Mouse (Mus musculus) 3T3-L1 (cell line): ENCODE measurements at regions not wholly inside any gene's neighbourhood (a gene's known extent, or its start where the extent isn't known, plus 50 kb on each side); places are given as distances from the start of the nearest gene placed in this dataset.
"Not testable (repeated sequence)": the region's sequence is repeated elsewhere in the genome, so short reads cannot be mapped to it uniquely, and the experiment has no call there.

Experiments
- DNase-seq: peaks from one replicate; pipeline ENCODE4 v3.0.0-alpha.2; 2015; ENCODE audit warnings: low read depth, low spot score

DNA sequence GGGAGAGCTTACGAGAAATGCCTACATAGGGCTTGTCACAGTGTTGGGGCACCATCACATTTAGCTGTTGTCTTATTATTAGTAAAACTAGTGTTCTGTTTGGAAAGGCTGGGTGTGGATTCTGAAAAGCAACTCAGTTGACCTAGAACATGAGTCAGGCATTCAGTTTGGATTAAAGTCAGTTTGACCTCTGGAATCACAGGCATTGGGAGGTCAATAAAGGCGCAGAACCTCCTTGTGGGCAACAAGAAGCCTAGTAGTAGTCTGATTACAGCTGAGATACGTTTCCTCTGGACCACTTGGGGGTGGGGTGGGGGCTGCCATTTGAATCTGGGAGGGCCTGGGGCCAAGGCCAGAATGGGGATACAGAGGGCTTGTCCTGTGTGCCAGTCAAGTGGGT lies 52.1 kb upstream of the Map3k1 start:
- no peak for DNase-seq

DNA sequence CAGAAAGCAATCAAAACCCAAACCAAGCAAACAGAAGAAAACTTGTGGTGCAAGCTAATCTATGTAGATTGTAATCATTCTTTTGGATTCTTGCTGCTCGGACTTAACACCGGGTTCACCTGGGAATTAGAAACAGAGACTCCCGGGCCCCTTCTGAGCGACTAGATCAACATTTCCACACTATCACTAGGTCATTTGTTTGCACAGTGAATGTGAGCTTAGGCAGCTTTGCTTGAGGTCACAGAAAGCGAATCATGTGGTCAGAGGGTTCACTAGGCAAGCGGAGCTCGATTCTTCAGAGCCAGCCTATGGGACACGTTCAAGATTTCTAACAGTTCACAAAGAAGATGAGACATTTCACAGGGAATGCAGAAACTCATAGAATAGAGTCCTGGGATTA lies 53.5 kb upstream of the Map3k1 start:
- DNase-seq, result no peak

DNA sequence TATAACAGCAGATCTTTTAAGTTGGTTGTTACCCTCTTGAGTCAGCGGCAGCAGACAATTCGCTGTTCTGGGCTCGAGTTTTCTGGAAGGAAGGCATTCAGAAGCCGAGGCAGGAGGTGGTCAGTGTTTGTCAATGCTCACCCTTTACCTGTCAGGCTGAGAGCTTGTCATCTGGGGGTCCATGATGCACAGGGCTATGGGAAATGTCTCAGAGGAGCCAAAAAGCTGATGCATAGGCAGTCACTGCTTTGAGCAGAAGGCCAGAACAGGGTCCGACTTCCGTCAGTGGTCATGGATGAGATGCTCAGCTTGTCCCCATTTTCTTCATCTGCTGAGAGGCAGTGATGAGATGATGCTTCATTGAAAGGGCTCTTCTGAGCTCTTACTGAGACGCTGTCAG lies 57.2 kb upstream of the Map3k1 start:
- no peak for DNase-seq

GRCm38 (mm10) chr13:111867261-111867660 lies 58.5 kb upstream of the Map3k1 start:
- no peak for DNase-seq

GRCm38 (mm10) chr13:111867763-111868725 lies 59.3 kb upstream of the Map3k1 start:
- DNase-seq, result no peak

GRCm38 (mm10) chr13:111868947-111869346 lies 60.2 kb upstream of the Map3k1 start:
- no peak for DNase-seq

DNA sequence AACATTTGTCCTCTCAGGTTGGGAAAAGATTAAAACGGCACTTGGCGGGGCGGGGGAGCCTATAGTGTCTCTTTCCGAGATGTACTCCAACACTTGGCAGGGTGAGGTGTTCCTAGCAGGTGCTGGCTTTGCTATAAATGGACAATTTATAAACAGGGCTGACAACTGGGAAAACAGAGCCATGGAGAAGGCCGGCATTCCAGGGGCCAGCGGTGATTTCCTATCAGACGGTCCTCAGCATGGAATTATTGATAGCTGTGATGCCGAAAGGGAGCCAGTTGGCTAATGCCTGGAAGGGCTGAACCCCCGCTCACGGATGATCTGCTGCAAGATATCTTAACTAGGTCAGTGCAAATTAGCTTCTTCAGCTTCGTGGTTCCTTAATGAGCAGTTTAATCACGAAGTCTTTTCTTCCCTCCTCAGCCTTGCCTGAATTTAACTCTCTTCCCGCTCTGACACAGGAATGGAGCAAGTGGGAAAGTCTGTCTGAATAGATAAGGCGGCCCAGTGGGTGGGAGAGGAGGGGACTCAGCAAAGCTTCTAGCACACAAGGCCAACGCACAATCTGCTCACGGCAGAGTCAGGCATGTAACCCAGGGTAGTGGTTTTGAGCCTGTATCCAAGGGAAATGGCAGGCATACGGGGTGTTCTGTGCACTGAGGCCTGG lies 61.1 kb upstream of the Map3k1 start:
- no peak for DNase-seq

- DNase-seq, result no peak
These were observed 61.7 kb upstream of the Map3k1 start for GRCm38 (mm10) chr13:111870505-111870904.

DNA sequence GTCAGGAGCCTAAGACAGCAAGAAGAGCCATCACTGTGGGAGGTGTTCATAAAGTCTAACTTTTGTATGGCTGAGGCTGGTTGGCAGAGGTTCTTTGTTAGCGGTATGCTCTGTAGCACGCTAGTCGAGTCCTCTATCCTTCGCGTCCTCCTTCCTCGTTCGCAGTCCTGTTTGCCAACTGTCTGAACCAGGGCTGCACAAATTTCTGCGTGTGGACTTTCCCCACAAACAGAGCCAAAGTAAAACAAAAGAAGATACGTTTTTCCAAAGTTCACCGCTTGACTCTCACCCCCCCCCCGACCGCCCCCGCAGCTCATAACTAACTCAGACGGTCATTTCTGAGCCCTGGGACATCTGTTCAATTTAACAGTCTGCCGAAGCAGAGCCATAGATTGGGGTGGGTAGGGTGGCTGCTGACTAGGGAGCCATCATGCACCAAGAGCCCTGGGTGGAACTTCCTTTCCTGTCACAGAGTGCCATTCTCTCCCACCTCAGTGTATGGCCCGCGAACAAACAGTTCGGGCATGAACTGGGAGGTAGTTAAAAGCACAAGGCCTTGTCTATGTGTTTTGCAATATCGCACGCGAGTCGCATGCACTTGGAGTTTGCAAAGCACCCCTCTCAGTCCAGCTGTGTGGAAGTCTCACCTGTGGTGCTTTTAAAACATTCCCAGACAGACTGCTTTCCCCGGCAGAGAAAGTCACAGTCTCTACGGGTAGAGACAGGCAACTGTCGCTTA lies 63.0 kb upstream of the Map3k1 start:
- no peak for DNase-seq

- DNase-seq, result no peak
These were observed 65.5 kb upstream of the Map3k1 start for GRCm38 (mm10) chr13:111874330-111874729.

GRCm38 (mm10) chr13:111876404-111876803 lies 67.6 kb upstream of the Map3k1 start:
- DNase-seq, result no peak

DNA sequence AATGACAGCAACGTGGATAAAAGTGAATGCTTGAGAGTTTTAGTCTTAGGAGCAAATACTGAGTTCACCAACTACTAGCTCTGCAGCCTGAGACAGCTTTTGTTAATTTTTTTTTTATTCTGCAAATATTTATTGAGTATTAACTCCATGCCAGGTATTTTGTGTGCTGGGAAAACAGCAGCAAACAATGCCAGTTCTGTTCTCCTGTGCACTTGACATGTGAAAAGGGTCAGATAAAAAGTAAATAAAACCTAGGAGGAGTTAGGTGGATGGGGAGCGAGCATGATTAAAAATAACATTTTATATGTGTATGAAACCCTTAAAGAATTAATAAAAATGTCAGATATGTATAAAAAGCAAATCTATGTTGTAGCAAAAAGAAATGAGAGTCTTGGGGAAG lies 68.1 kb upstream of the Map3k1 start:
- no peak for DNase-seq

- DNase-seq, result not testable (repeated sequence)
These were observed 75.2 kb upstream of the Map3k1 start for GRCm38 (mm10) chr13:111883768-111884566.

DNA sequence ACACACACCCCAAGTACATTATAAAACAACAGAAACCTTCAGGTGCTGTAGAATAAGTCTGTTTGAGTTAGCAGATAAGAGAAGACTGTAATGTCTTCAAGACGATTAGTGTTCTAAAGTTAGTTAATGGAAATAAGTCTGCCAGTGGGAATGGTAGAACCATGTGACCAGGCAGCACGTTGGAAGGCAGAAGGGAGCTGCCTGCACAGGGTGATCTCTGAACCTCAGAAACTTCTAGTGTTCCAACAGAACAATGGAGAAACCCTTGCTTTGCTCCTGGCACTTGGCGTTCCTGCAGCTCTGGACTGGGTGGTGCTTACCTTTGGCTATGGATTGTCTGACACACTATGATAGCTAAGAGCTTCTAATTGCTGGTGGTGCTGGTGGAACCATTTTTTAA lies 82.0 kb upstream of the Map3k1 start:
- no peak for DNase-seq

DNA sequence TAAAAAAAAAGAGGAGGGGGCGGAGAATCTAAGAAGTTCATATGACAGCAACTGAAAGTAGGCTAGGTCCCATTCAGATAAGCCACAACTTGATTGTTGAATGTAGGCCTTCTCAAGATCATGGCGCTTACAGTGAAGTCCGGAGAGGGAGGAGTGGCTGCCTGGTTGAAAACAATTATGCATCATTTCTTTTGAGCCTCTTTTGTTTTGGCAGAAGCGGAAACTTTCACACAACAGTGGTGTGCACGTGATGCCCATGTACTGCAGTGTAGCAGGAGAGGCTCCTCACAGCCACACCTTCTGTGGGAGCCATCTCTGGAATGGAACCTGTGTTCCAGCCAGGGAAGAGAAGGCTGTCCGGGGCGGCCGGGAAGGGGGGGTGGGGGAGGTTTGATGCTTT lies 83.3 kb upstream of the Map3k1 start:
- no peak for DNase-seq

DNA sequence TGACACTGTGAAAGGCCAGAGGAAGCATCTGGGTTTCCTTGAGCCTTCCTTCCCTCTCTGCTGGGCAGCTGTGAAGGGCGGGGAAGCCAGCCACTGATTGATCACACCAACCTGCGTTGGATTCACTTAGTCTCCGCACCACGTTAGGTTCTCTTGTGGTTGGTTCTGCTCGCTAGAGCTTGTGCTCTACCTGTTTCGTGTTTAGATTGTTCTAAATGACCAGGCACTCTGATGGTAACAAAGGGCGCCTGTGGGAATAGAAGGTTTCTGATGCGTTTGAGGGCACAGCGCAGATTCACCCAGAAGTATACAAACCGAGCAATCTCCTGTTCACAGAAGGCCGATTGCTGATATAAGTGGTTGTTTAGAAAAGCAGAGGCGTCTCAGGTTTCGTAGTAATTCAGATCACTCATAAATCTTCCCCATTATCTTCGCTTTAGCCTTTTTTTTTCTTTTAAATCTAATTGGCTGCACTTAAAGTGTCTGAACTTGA lies 84.5 kb upstream of the Map3k1 start:
- DNase-seq, result no peak

DNA sequence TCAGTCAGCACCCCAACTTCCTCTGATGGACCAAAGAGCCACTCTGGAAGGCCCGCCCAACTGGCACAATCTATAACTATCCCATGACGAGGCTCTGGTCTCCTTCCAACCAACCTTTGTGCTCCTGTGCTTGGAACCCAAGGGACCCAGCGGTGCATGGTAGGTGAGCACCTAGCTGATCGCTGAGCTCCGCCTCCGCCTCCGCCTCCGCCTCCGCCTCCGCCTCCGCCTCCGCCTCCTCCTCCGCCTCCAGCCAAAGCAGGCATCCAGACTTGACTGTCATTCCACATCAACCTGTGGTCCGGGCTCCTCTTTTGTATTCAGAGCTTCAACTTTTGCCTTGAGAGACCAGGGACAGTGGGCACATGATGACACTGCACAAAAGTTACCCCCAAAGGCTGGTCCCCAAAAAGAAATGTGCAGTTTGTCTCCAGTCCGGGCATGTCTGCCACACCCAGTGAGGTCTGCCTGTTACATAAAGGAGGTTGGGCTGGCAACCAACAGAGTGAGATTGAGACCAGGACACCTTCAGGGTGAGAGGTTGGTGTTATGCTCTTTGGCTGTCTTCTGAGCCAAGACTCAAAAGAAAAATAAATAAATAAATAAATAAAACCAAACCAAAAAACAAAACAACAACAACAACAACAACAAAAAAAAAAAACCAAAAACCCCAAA lies 86.1 kb upstream of the Map3k1 start:
- DNase-seq, result no peak

DNA sequence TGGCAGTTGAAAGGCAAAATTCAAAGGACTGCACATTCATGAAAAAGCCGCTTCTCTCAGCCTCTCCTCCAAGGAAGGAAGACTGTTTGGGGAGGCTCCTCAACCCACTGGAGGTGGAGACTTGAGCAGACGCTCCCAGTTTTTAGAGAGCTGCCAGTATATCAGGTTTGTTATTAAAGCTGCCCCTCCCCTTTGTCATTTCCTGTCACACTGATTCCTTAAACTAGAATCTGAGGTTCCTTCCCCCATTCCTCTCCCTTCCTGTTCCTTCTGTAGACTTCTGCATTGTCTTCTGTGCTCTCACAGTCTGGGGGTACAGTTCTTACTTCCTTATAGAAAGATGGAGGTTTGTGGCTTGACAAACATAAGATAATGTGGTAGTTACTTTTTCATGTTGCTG lies 87.5 kb upstream of the Map3k1 start:
- DNase-seq, result no peak

- DNase-seq, result no peak
These were observed 94.6 kb upstream of the Map3k1 start for GRCm38 (mm10) chr13:111903361-111903760.

- no peak for DNase-seq
These were observed 95.1 kb upstream of the Map3k1 start for GRCm38 (mm10) chr13:111903931-111904330.
